8 mouse cellular contexts compared by ENCODE assay signal in genomic region chr11:60726601-60727391, GRCm38 (mm10). TPM values are rescaled to one million over a fixed set of nuclear protein-coding genes. Genes with fewer than 3 reads are reported as not detected.
A peak's percentile ranks its signal among the peaks of the same experiment; 100 is the strongest.
DNase-seq lines count a peak whose midpoint lies in the region; ATAC-seq and TF ChIP-seq lines count a peak whose summit lies in the region.

Flii (minus strand) TSS chr11:60727263.

- peak; percentile 74 for TF ChIP-seq CTCF in liver, embryonic 14.5 days (IDR thresholded peaks at IDR 0.05; ENCODE audit: low read depth)

- peak within 1 kb of the TSS; percentile 82 for H3K4me2 ChIP-seq in heart, embryonic 13.5 days
- H3K4me2 ChIP-seq in liver, embryonic 14.5 days (ENCODE audit: low read depth) = peak within 1 kb of the TSS; percentile 92
- peak within 1 kb of the TSS; percentile 67 for H3K4me2 ChIP-seq in neural tube, embryonic 11.5 days (ENCODE audit: low read depth)
- peak within 1 kb of the TSS; percentile 67 for H3K4me2 ChIP-seq in stomach, embryonic 16.5 days (ENCODE audit: low read depth, low read length)

- no peaks in the 10 kb centered on the region for H3K27me3 ChIP-seq in heart, embryonic 13.5 days (replicated peaks)
- no peaks in the 10 kb centered on the region for H3K27me3 ChIP-seq in liver, embryonic 14.5 days (ENCODE audit: control insufficient read depth, insufficient read depth, low read length)
- H3K27me3 ChIP-seq in neural tube, embryonic 11.5 days (ENCODE audit: control insufficient read depth, insufficient read depth, low read length) = no peaks in the 10 kb centered on the region
- no peaks in the 10 kb centered on the region for H3K27me3 ChIP-seq in stomach, embryonic 16.5 days (ENCODE audit: control insufficient read depth, insufficient read depth, low read length)

- H3K4me3 ChIP-seq in brown adipose tissue, adult 24 weeks (ENCODE audit: insufficient read depth, low read depth, low read length) = peak within 1 kb of the TSS; percentile 95
- peak within 1 kb of the TSS; percentile 91 for H3K4me3 ChIP-seq in heart, embryonic 13.5 days
- peak within 1 kb of the TSS; percentile 64 to 90 for H3K4me3 ChIP-seq in liver, embryonic 14.5 days (ENCODE audit: insufficient read depth in 1 of 2, low read depth in 2 of 2, low read length in 2 of 2)
- peak within 1 kb of the TSS; percentile 67 for H3K4me3 ChIP-seq in neural tube, embryonic 11.5 days (ENCODE audit: low read depth, low read length)
- peak within 1 kb of the TSS; percentile 90 for H3K4me3 ChIP-seq in stomach, embryonic 16.5 days (replicated peaks; ENCODE audit: low read length)

- peaks cover 6% of the 10 kb centered on the region for H3K4me1 ChIP-seq in brown adipose tissue, adult 24 weeks (ENCODE audit: control insufficient read depth, insufficient read depth, insufficient read length, low read length)
- H3K4me1 ChIP-seq in heart, embryonic 13.5 days = peaks cover 30% of the 10 kb centered on the region
- peaks cover 16 to 24% of the 10 kb centered on the region in 2 experiments for H3K4me1 ChIP-seq in liver, embryonic 14.5 days (replicated peaks; ENCODE audit: control insufficient read depth in 2 of 2, insufficient read depth in 2 of 2, low read length in 1 of 2)
- H3K4me1 ChIP-seq in neural tube, embryonic 11.5 days (ENCODE audit: control insufficient read depth, insufficient read depth, low read length) = peaks cover 4% of the 10 kb centered on the region; the same call in 1 of the 2 replicates
- H3K4me1 ChIP-seq in stomach, embryonic 16.5 days (ENCODE audit: control insufficient read depth, insufficient read depth, low read length) = peaks cover 22% of the 10 kb centered on the region

- DNase-seq in kidney, postnatal 10 days = peak; percentile 92
- DNase-seq in liver, embryonic 14.5 days (ENCODE audit: low read depth in 3 of 3, low spot score in 3 of 3) = peak; percentile 59 to 69 (median 63)
- DNase-seq in neural tube, embryonic 11.5 days (ENCODE audit: low spot score) = peak; percentile 88

- H3K9me3 ChIP-seq in heart, embryonic 13.5 days = no peaks in the 10 kb centered on the region
- H3K9me3 ChIP-seq in liver, embryonic 14.5 days (ENCODE audit: control insufficient read depth, low read length) = no peaks in the 10 kb centered on the region
- no peaks in the 10 kb centered on the region for H3K9me3 ChIP-seq in neural tube, embryonic 11.5 days (ENCODE audit: control insufficient read depth, low read length)
- H3K9me3 ChIP-seq in stomach, embryonic 16.5 days (replicated peaks; ENCODE audit: control insufficient read depth, low read length) = no peaks in the 10 kb centered on the region

- H3K36me3 ChIP-seq in heart, embryonic 13.5 days = peaks cover 50% of the 10 kb centered on the region
- no peaks in the 10 kb centered on the region for H3K36me3 ChIP-seq in liver, embryonic 14.5 days (replicated peaks; ENCODE audit: control insufficient read depth, insufficient read depth, low read depth)
- H3K36me3 ChIP-seq in neural tube, embryonic 11.5 days (ENCODE audit: control insufficient read depth, insufficient read depth, low read length) = peaks cover 11% of the 10 kb centered on the region
- peaks cover 22% of the 10 kb centered on the region for H3K36me3 ChIP-seq in stomach, embryonic 16.5 days (ENCODE audit: control insufficient read depth, insufficient read depth, low read length)

- H3K27ac ChIP-seq in brown adipose tissue, adult 24 weeks (replicated peaks; ENCODE audit: low read depth, low read length) = peak within 1 kb of the TSS; percentile 96
- peak within 1 kb of the TSS; percentile 91 for H3K27ac ChIP-seq in heart, embryonic 13.5 days (replicated peaks)
- peak within 1 kb of the TSS; percentile 78 for H3K27ac ChIP-seq in liver, embryonic 14.5 days
- peak within 1 kb of the TSS; percentile 30 for H3K27ac ChIP-seq in neural tube, embryonic 11.5 days (ENCODE audit: low read depth, low read length)
- H3K27ac ChIP-seq in stomach, embryonic 16.5 days (ENCODE audit: low read length) = peak within 1 kb of the TSS; percentile 89

- H3K9ac ChIP-seq in heart, embryonic 13.5 days = peak within 1 kb of the TSS; percentile 97
- H3K9ac ChIP-seq in liver, embryonic 14.5 days (replicated peaks) = peak within 1 kb of the TSS; percentile 71
- H3K9ac ChIP-seq in neural tube, embryonic 11.5 days (ENCODE audit: low read length) = peak within 1 kb of the TSS; percentile 73
- H3K9ac ChIP-seq in stomach, embryonic 16.5 days (ENCODE audit: low read length) = peak within 1 kb of the TSS; percentile 94

- peak; percentile 54 for ATAC-seq in CD4-positive, CD25-positive, alpha-beta regulatory T cell, adult 4 months
- peak; percentile 73 for ATAC-seq in erythroid progenitor cell, adult 5-6 weeks (replicated peaks; ENCODE audit: low FRiP score, poor library complexity, severe bottlenecking)
- ATAC-seq in heart, embryonic 13.5 days (ENCODE audit: extremely low read depth, insufficient number of reproducible peaks, low FRiP score, low TSS enrichment) = peak; percentile 83
- ATAC-seq in liver, embryonic 14.5 days (ENCODE audit: insufficient read depth) = peak; percentile 74
- peak; percentile 76 for ATAC-seq in neural tube, embryonic 11.5 days (ENCODE audit: insufficient read depth, low FRiP score, low TSS enrichment)
- peak; percentile 82 for ATAC-seq in stomach, embryonic 16.5 days (ENCODE audit: insufficient read depth, low FRiP score)

- TF ChIP-seq EP300 in liver, embryonic 14.5 days (IDR thresholded peaks at IDR 0.05; ENCODE audit: low read depth) = no peak

- whole genome bisulfite sequencing in heart, embryonic 13.5 days = under 1% methylated on average over 71 of the region's 71 CpGs
- under 1% methylated on average over 67 of the region's 71 CpGs for WGBS in liver, embryonic 14.5 days (ENCODE audit: insufficient replicate concordance)
- under 1% methylated on average over 70 of the region's 71 CpGs for WGBS in neural tube, embryonic 11.5 days
- WGBS in stomach, embryonic 16.5 days = under 1% methylated on average over 65 of the region's 71 CpGs

RNA-seq across cellular contexts. Expression of gene Flii, which starts in this region (rescaled TPM):
- polyA plus RNA-seq in CD4-positive, CD25-positive, alpha-beta regulatory T cell, adult 4 months (2017; shearing (Covaris generic)) = 100 to 1,000 TPM in 1 of 2 experiments, 10 to 100 TPM in 1; 67.8 to 101 TPM
- polyA plus RNA-seq in brown adipose tissue, adult 24 weeks (2012; ENCODE audit: insufficient read depth, insufficient read length, missing spikeins) = 68.5 and 68.8 TPM in 2 replicates
- 39.8 and 50.5 TPM in 2 replicates for total RNA-seq in erythroid progenitor cell, adult 5-6 weeks (2015; ENCODE audit: low replicate concordance)
- total RNA-seq in erythroid progenitor cell, adult 5-6 weeks (2017; ENCODE audit: low replicate concordance) = 28.5 and 31.8 TPM in 2 replicates
- 75.4 and 79.1 TPM in 2 replicates for polyA plus RNA-seq in heart, embryonic 13.5 days (2015; fragmentation: Nextera tagmentation; extraction: Ambion mirVana)
- 19.4 and 35.3 TPM in 2 replicates for polyA plus RNA-seq in liver, embryonic 14.5 days (2012; rRNA removed)
- polyA plus RNA-seq in liver, embryonic 14.5 days (2014; fragmentation: Nextera tagmentation; extraction: Ambion mirVana) = 22.5 and 25.7 TPM in 2 replicates
- 66.4 and 75.1 TPM in 2 replicates for polyA plus RNA-seq in neural tube, embryonic 11.5 days (2014; fragmentation: Nextera tagmentation; extraction: Ambion mirVana)
- 87.7 and 97.6 TPM in 2 replicates for polyA plus RNA-seq in stomach, embryonic 16.5 days (2015; fragmentation: Nextera tagmentation; extraction: Ambion mirVana)

Comparison
In these comparisons a context has a peak if more than half of its experiments do, and no peak if none do; other contexts are left out.
1. Peak in every context shown above with its lines: DNase-seq, ATAC-seq, H3K4me3 ChIP-seq and H3K27ac ChIP-seq.
2. H3K27ac ChIP-seq: peak in every context shown above with its lines; median percentile 96 in brown adipose tissue, adult 24 weeks; 91 in heart, embryonic 13.5 days; 89 in stomach, embryonic 16.5 days; 78 in liver, embryonic 14.5 days; 30 in neural tube, embryonic 11.5 days.